In the genomic region with DNA sequence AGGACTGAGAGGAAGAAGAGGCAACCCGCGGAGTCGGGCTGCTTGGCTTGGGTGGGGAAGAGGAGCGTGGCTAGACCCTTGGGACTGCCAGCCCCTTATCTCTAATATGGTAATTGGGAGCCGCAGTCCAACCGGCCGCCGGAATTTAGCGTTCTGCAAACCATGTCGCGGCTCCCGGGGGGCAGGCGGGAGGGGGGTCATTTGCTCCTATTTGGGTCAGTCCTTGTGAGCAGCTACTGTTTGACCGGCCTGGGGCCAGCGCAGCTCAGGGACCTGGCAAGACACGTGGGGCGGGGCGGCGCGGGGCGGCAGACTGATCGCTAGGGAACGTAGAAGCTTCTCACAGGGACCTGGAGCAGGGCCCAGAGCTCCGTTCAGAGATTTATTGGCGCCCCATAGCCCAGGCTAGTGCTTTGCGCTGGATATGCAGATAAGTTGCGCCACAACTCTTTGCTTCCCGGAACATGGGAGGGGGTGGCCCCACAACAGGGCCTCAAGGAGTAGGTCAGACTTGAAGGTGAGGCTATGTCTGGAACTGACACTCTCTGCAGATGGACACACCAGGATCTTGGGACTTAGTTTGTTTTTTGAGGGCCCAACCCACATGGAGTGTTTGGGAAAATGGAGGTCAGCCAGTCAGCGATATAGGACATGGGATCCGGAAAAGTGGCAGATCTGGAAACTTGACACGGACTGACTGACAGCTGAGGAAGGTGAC, we compare ENCODE assay signal across 8 mouse cellular contexts. TPM values are rescaled to one million over a fixed set of nuclear protein-coding genes. Genes with fewer than 3 reads are reported as not detected.
DNase-seq lines count a peak whose midpoint lies in the region; ATAC-seq and TF ChIP-seq lines count a peak whose summit lies in the region.

No protein-coding gene starts in this region.

- peaks cover 28 to 50% of the 10 kb centered on the region in 2 experiments for H3K4me1 ChIP-seq in heart, embryonic 14.5 days (ENCODE audit: control insufficient read depth in 2 of 2, insufficient read depth in 2 of 2, low read length in 2 of 2)
- peaks cover 8% of the 10 kb centered on the region; the same call in 1 of the 2 replicates for H3K4me1 ChIP-seq in kidney, postnatal 0 days (replicated peaks; ENCODE audit: insufficient read depth, low read length)
- H3K4me1 ChIP-seq in liver, embryonic 15.5 days (replicated peaks) = peaks cover 56% of the 10 kb centered on the region
- H3K4me1 ChIP-seq in neural tube, embryonic 11.5 days (ENCODE audit: control insufficient read depth, insufficient read depth, low read length) = peaks cover 10% of the 10 kb centered on the region
- peaks cover 6% of the 10 kb centered on the region; the same call in 1 of the 2 replicates for H3K4me1 ChIP-seq in stomach, postnatal 0 days (replicated peaks; ENCODE audit: control insufficient read depth, insufficient read depth)

- peak; percentile 64 for DNase-seq in A20 (ENCODE audit: low read depth, low spot score)
- DNase-seq in brain, adult 2 months (ENCODE audit: low read depth, low spot score) = peak; percentile 77
- peak; percentile 66 for DNase-seq in fat pad, adult 2 months (ENCODE audit: extremely low read depth, low read depth, low spot score)
- DNase-seq in kidney, postnatal 0 days (ENCODE audit: low spot score) = peak; percentile 81
- peak; percentile 56 for DNase-seq in neural tube, embryonic 11.5 days (ENCODE audit: low spot score)
- DNase-seq in stomach, postnatal 0 days (ENCODE audit: low spot score) = peak; percentile 86

- H3K27me3 ChIP-seq in heart, embryonic 14.5 days (ENCODE audit: control insufficient read depth, insufficient read depth, low read length) = no peaks in the 10 kb centered on the region
- no peaks in the 10 kb centered on the region for H3K27me3 ChIP-seq in kidney, postnatal 0 days (ENCODE audit: insufficient read depth, low read length)
- no peaks in the 10 kb centered on the region for H3K27me3 ChIP-seq in liver, embryonic 15.5 days
- H3K27me3 ChIP-seq in neural tube, embryonic 11.5 days (ENCODE audit: control insufficient read depth, insufficient read depth, low read length) = no peaks in the 10 kb centered on the region
- H3K27me3 ChIP-seq in stomach, postnatal 0 days (ENCODE audit: control insufficient read depth, insufficient read depth, low read length) = no peaks in the 10 kb centered on the region

- peak overlapping the region; percentile 64 to 66 for H3K4me3 ChIP-seq in heart, embryonic 14.5 days (ENCODE audit: control insufficient read depth in 1 of 2, insufficient read depth in 1 of 2, low read depth in 1 of 2, low read length in 2 of 2)
- peak overlapping the region; percentile 58 for H3K4me3 ChIP-seq in kidney, postnatal 0 days (replicated peaks; ENCODE audit: low read depth, low read length)
- H3K4me3 ChIP-seq in liver, embryonic 15.5 days (replicated peaks) = peak overlapping the region; percentile 79
- H3K4me3 ChIP-seq in neural tube, embryonic 11.5 days (ENCODE audit: low read depth, low read length) = peak overlapping the region; percentile 63
- peak overlapping the region; percentile 65 for H3K4me3 ChIP-seq in stomach, postnatal 0 days (ENCODE audit: low read depth, low read length)

- peak; percentile 51 for ATAC-seq in heart, embryonic 14.5 days (ENCODE audit: insufficient number of reproducible peaks, insufficient read depth, low FRiP score, low read depth)
- ATAC-seq in kidney, postnatal 0 days (replicated peaks; ENCODE audit: low FRiP score, low read depth) = peak; percentile 64
- ATAC-seq in liver, embryonic 15.5 days (ENCODE audit: insufficient read depth) = peak; percentile 31
- peak; percentile 43 for ATAC-seq in neural tube, embryonic 11.5 days (ENCODE audit: insufficient read depth, low FRiP score, low TSS enrichment)
- ATAC-seq in stomach, postnatal 0 days (ENCODE audit: low FRiP score, low TSS enrichment) = peak; percentile 62

- peaks cover 28% of the 10 kb centered on the region for H3K36me3 ChIP-seq in heart, embryonic 14.5 days (ENCODE audit: control insufficient read depth, insufficient read depth, low read length)
- H3K36me3 ChIP-seq in kidney, postnatal 0 days (ENCODE audit: insufficient read depth, low read length) = peaks cover 32% of the 10 kb centered on the region
- H3K36me3 ChIP-seq in liver, embryonic 15.5 days (replicated peaks) = peaks cover 19% of the 10 kb centered on the region
- H3K36me3 ChIP-seq in neural tube, embryonic 11.5 days (ENCODE audit: control insufficient read depth, insufficient read depth, low read length) = no peaks in the 10 kb centered on the region
- peaks cover 19% of the 10 kb centered on the region for H3K36me3 ChIP-seq in stomach, postnatal 0 days (ENCODE audit: control insufficient read depth, insufficient read depth, low read length)

- no peak for TF ChIP-seq EP300 in stomach, postnatal 0 days (optimal IDR thresholded peaks at IDR 0.05)

- no peaks in the 10 kb centered on the region for H3K9me3 ChIP-seq in heart, embryonic 14.5 days (ENCODE audit: control insufficient read depth, low read length)
- no peaks in the 10 kb centered on the region for H3K9me3 ChIP-seq in kidney, postnatal 0 days (replicated peaks; ENCODE audit: low read length)
- H3K9me3 ChIP-seq in liver, embryonic 15.5 days (replicated peaks) = no peaks in the 10 kb centered on the region
- no peaks in the 10 kb centered on the region for H3K9me3 ChIP-seq in neural tube, embryonic 11.5 days (ENCODE audit: control insufficient read depth, low read length)
- no peaks in the 10 kb centered on the region for H3K9me3 ChIP-seq in stomach, postnatal 0 days (ENCODE audit: control insufficient read depth, low read length)

- H3K9ac ChIP-seq in heart, embryonic 14.5 days (ENCODE audit: low read length) = peak overlapping the region; percentile 88
- H3K9ac ChIP-seq in kidney, postnatal 0 days (ENCODE audit: low read depth, low read length) = peak overlapping the region; percentile 67
- peak overlapping the region; percentile 73 for H3K9ac ChIP-seq in liver, embryonic 15.5 days
- peak overlapping the region; percentile 86 for H3K9ac ChIP-seq in neural tube, embryonic 11.5 days (ENCODE audit: low read length)
- H3K9ac ChIP-seq in stomach, postnatal 0 days (ENCODE audit: low read length) = peak overlapping the region; percentile 61

- no peak for TF ChIP-seq CTCF in kidney, postnatal 0 days (IDR thresholded peaks at IDR 0.05; ENCODE audit: low read depth)
- TF ChIP-seq CTCF in stomach, postnatal 0 days (IDR thresholded peaks at IDR 0.05; ENCODE audit: low read depth) = no peak

- H3K27ac ChIP-seq in heart, embryonic 14.5 days (replicated peaks in 1 of 2; ENCODE audit: control insufficient read depth in 1 of 2, insufficient read depth in 1 of 2, low read depth in 2 of 2, low read length in 2 of 2) = peak overlapping the region; percentile 97 to 98
- peak overlapping the region; percentile 96 for H3K27ac ChIP-seq in kidney, postnatal 0 days
- peak overlapping the region; percentile 91 for H3K27ac ChIP-seq in liver, embryonic 15.5 days (replicated peaks)
- peak overlapping the region; percentile 97 for H3K27ac ChIP-seq in neural tube, embryonic 11.5 days (ENCODE audit: low read depth, low read length)
- H3K27ac ChIP-seq in stomach, postnatal 0 days (replicated peaks) = peak overlapping the region; percentile 94

- WGBS in heart, embryonic 14.5 days = 1% methylated on average over 31 of the region's 31 CpGs
- WGBS in kidney, postnatal 0 days = 1% methylated on average over 31 of the region's 31 CpGs
- 1% methylated on average over 31 of the region's 31 CpGs for WGBS in liver, embryonic 15.5 days (ENCODE audit: insufficient replicate concordance)
- 4% methylated on average over 31 of the region's 31 CpGs for WGBS in neural tube, embryonic 11.5 days
- WGBS in stomach, postnatal 0 days = 2% methylated on average over 31 of the region's 31 CpGs

- H3K4me2 ChIP-seq in heart, embryonic 14.5 days (ENCODE audit: low read length) = peak overlapping the region; percentile 88
- peak overlapping the region; percentile 67 for H3K4me2 ChIP-seq in kidney, postnatal 0 days (ENCODE audit: low read length)
- peak overlapping the region; percentile 98 for H3K4me2 ChIP-seq in liver, embryonic 15.5 days
- H3K4me2 ChIP-seq in neural tube, embryonic 11.5 days (ENCODE audit: low read depth) = peak overlapping the region; percentile 81
- H3K4me2 ChIP-seq in stomach, postnatal 0 days (replicated peaks; ENCODE audit: low read depth) = peak overlapping the region; percentile 89

RNA-seq across cellular contexts. Expression of a gene that starts 9.9 kb away (rescaled TPM):
- polyA plus RNA-seq in heart, embryonic 14.5 days (2014; fragmentation: Nextera tagmentation; extraction: Ambion mirVana) = 20.7 and 20.8 TPM in 2 replicates
- 32.6 and 33.1 TPM in 2 replicates for polyA plus RNA-seq in kidney, postnatal 0 days (2015; fragmentation: Nextera tagmentation; extraction: Ambion mirVana)
- 7.4 TPM in 2 replicates for polyA plus RNA-seq in liver, embryonic 15.5 days (2015; fragmentation: Nextera tagmentation; extraction: Ambion mirVana)
- polyA plus RNA-seq in neural tube, embryonic 11.5 days (2014; fragmentation: Nextera tagmentation; extraction: Ambion mirVana) = 34.6 and 39.7 TPM in 2 replicates
- 24.7 and 28.7 TPM in 2 replicates for polyA plus RNA-seq in stomach, postnatal 0 days (2015; fragmentation: Nextera tagmentation; extraction: Ambion mirVana)

RNA-seq across cellular contexts. Expression of a gene that starts 10.5 kb away (rescaled TPM):
- 55.9 and 58.0 TPM in 2 replicates for polyA plus RNA-seq in heart, embryonic 14.5 days (2014; fragmentation: Nextera tagmentation; extraction: Ambion mirVana)
- polyA plus RNA-seq in kidney, postnatal 0 days (2015; fragmentation: Nextera tagmentation; extraction: Ambion mirVana) = 75.8 and 76.5 TPM in 2 replicates
- 25.5 and 26.1 TPM in 2 replicates for polyA plus RNA-seq in liver, embryonic 15.5 days (2015; fragmentation: Nextera tagmentation; extraction: Ambion mirVana)
- 53.0 and 58.5 TPM in 2 replicates for polyA plus RNA-seq in neural tube, embryonic 11.5 days (2014; fragmentation: Nextera tagmentation; extraction: Ambion mirVana)
- polyA plus RNA-seq in stomach, postnatal 0 days (2015; fragmentation: Nextera tagmentation; extraction: Ambion mirVana) = 79.0 and 82.8 TPM in 2 replicates

RNA-seq across cellular contexts. Expression of a gene that starts 17.8 kb away (rescaled TPM):
- 0.27 and 0.46 TPM in 2 replicates for polyA plus RNA-seq in heart, embryonic 14.5 days (2014; fragmentation: Nextera tagmentation; extraction: Ambion mirVana)
- polyA plus RNA-seq in kidney, postnatal 0 days (2015; fragmentation: Nextera tagmentation; extraction: Ambion mirVana) = 0.46 and 0.69 TPM in 2 replicates
- 0.08 TPM in 1 of 2 replicates, not detected in the other for polyA plus RNA-seq in liver, embryonic 15.5 days (2015; fragmentation: Nextera tagmentation; extraction: Ambion mirVana)
- 0.13 and 0.28 TPM in 2 replicates for polyA plus RNA-seq in neural tube, embryonic 11.5 days (2014; fragmentation: Nextera tagmentation; extraction: Ambion mirVana)
- polyA plus RNA-seq in stomach, postnatal 0 days (2015; fragmentation: Nextera tagmentation; extraction: Ambion mirVana) = 0.75 and 0.98 TPM in 2 replicates

RNA-seq across cellular contexts. Expression of a gene that starts 22.6 kb away (rescaled TPM):
- polyA plus RNA-seq in heart, embryonic 14.5 days (2014; fragmentation: Nextera tagmentation; extraction: Ambion mirVana) = 170 and 184 TPM in 2 replicates
- 144 and 174 TPM in 2 replicates for polyA plus RNA-seq in kidney, postnatal 0 days (2015; fragmentation: Nextera tagmentation; extraction: Ambion mirVana)
- polyA plus RNA-seq in liver, embryonic 15.5 days (2015; fragmentation: Nextera tagmentation; extraction: Ambion mirVana) = 51.4 and 55.8 TPM in 2 replicates
- polyA plus RNA-seq in neural tube, embryonic 11.5 days (2014; fragmentation: Nextera tagmentation; extraction: Ambion mirVana) = 290 and 313 TPM in 2 replicates
- 143 and 148 TPM in 2 replicates for polyA plus RNA-seq in stomach, postnatal 0 days (2015; fragmentation: Nextera tagmentation; extraction: Ambion mirVana)

RNA-seq across cellular contexts. Expression of a gene that starts 24.1 kb away (rescaled TPM):
- 15.2 and 16.8 TPM in 2 replicates for polyA plus RNA-seq in heart, embryonic 14.5 days (2014; fragmentation: Nextera tagmentation; extraction: Ambion mirVana)
- 24.6 and 28.5 TPM in 2 replicates for polyA plus RNA-seq in kidney, postnatal 0 days (2015; fragmentation: Nextera tagmentation; extraction: Ambion mirVana)
- 5.9 and 6.8 TPM in 2 replicates for polyA plus RNA-seq in liver, embryonic 15.5 days (2015; fragmentation: Nextera tagmentation; extraction: Ambion mirVana)
- 22.7 and 25.0 TPM in 2 replicates for polyA plus RNA-seq in neural tube, embryonic 11.5 days (2014; fragmentation: Nextera tagmentation; extraction: Ambion mirVana)
- 30.0 and 33.2 TPM in 2 replicates for polyA plus RNA-seq in stomach, postnatal 0 days (2015; fragmentation: Nextera tagmentation; extraction: Ambion mirVana)

Comparison
In these comparisons a context has a peak if more than half of its experiments do, and no peak if none do; other contexts are left out.
1. Peak in every context shown above with its lines: DNase-seq, ATAC-seq, H3K4me3 ChIP-seq and H3K27ac ChIP-seq.